Mouse (Mus musculus) brain, adult 10 weeks (tissue): ENCODE results near the gene Kiss1. TPM values are rescaled to one million over a fixed set of nuclear protein-coding genes. Genes with fewer than 3 reads are reported as not detected.

Experiments
- polyA plus RNA-seq: library from polyadenylated mRNA; stranded (reverse); fragments of 350-450 nt; fragmentation: Illumina TruSeq; extraction: RNeasy Lipid Tissue Mini Kit (QIAGEN cat#74804); gene quantifications from one replicate; pipeline ENCODE4 v1.2.3, GENCODE M21; 2015; ENCODE audit warnings: low read depth, low replicate concordance

Kiss1 gene
- not detected for polyA plus RNA-seq

GRCm38 (mm10) chr1:133321267-133321925 lies at the start of gene Kiss1:
TSS of gene Kiss1 (plus strand) at chr1:133321875.

GRCm38 (mm10) chr1:133309652-133310267 lies 11.9 kb upstream of the Kiss1 start, which contains the start of gene Golt1a:
TSS of gene Golt1a (plus strand) at chr1:133309800.

GRCm38 (mm10) chr1:133350210-133350609 lies 28.5 kb downstream of the Kiss1 start, which contains the start of gene Ren1:
TSS of gene Ren1 (plus strand) at chr1:133350510.

GRCm38 (mm10) chr1:133363276-133364021 lies 41.8 kb downstream of the Kiss1 start, which contains the start of gene Etnk2:
TSS of gene Etnk2 (plus strand) at chr1:133363572.

Other genes starting within 250 kb of the Kiss1 start
- gene Ppp1r15b, start 190.7 kb upstream of the Kiss1 start, polyA plus RNA-seq = 30.4 TPM
- 48.0 TPM for gene Plekha6, start 157.7 kb upstream of the Kiss1 start, polyA plus RNA-seq
- 0.34 TPM for gene Golt1a, start 12.1 kb upstream of the Kiss1 start, polyA plus RNA-seq
- gene Ren1, start 28.6 kb downstream of the Kiss1 start, polyA plus RNA-seq = not detected
- 8.3 TPM for gene Etnk2, start 41.7 kb downstream of the Kiss1 start, polyA plus RNA-seq
- 7.4 TPM for gene Sox13, start 102.5 kb downstream of the Kiss1 start, polyA plus RNA-seq